Mouse (Mus musculus): ENCODE data around the gene Oosp3. TPM values are rescaled to one million over a fixed set of nuclear protein-coding genes. Genes with fewer than 3 reads are reported as not detected.

The Oosp3 gene
- not detected for polyA plus RNA-seq (2014; fragmentation: Illumina TruSeq; extraction: RNeasy Lipid Tissue Mini Kit (QIAGEN cat#74804); ENCODE audit: low read depth, low replicate concordance)

DNA sequence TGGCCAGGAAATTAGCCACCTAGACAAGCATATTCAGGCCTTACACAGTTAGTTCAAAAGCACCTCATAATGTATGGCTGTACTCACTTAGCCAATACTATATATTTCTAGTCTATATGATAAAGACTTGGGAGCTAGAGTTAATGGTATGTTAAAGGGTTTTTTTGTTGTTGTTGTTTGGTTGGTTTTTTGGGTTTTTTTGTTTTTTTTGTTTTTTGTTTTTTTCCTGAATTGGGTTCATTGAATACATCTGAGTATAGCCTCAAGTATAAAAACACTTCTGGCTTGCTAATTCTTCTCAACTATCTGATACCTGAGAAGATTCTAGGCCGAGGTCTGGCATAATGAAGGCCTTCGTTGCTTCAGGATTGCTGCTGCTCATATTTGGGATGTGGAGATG is at the start of gene Oosp3:
Gene Oosp3, plus strand, starts transcription at position 301 of the 400 bp plus-strand sequence.

DNA sequence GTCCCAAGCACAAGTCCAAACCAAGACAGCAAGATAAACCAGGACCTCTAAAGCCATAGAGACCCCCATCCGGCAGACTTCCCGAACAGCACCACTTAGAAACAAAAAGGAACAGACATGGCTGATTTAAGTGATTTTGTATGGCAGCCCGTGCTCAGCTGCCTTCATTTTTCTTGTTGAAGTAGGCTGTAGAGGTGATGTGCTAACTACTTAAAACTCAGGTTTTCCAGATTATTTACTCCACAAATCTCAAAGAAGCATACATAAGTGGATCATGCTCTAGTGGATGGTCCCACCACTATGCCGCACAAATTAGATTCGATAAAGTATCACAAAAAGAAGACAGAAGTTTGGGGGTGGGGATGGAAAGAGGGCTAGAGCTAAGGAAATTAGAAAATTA is 36.4 kb upstream of the Oosp3 start, which contains the start of gene Oosp2:
Gene Oosp2, minus strand, starts transcription at position 101 of the 400 bp plus-strand sequence.

DNA sequence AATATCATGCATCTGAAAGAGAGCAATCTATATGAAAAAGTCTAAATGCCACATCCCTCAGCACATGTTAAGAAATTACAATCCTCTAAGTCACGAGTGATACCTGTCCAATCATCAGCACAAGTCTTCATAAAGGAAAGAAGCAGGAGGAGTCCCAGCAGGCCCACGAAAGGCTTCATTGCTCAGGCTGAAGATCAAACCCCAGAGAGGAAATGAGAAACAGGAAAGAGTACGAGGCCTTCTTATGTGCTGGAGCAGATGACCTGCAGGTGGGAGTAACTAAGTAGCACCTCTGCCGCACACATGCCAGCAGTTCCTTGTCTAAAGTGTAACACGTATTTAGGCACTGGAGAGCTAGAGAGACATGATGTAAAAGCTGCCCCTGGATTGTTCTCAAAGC is 6.0 kb upstream of the Oosp3 start, which contains the start of gene Oosp1:
Gene Oosp1, minus strand, starts transcription at position 312 of the 400 bp plus-strand sequence.

DNA sequence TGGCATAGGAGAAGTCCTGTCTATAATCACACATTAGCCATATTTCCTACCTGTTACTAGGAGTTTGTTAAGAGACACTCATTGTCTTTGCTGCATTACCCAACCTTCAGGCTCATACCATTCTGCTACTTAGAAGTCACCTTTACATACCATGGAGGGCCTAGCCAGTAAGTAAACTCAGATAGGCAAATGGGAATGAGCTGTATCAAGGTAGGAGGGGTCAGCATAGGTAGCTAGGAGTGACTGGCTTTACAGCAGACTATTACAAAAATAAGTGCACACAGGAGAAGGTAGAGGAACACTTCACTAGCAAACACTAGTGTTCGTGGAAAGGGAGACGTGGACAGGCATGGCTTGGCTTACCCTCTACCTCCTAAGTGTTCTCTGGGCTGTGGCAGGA is 50.4 kb downstream of the Oosp3 start, which contains the start of gene Gif:
Gene Gif, plus strand, starts transcription at position 257 of the 400 bp plus-strand sequence.

Other genes starting within 250 kb of the Oosp3 start
- gene Ms4a6c, start 227.7 kb upstream of the Oosp3 start, polyA plus RNA-seq (2014; fragmentation: Illumina TruSeq; extraction: RNeasy Lipid Tissue Mini Kit (QIAGEN cat#74804); ENCODE audit: low read depth, low replicate concordance) = 4.2 TPM
- not detected for gene Gm8369, start 211.1 kb upstream of the Oosp3 start, polyA plus RNA-seq (2014; fragmentation: Illumina TruSeq; extraction: RNeasy Lipid Tissue Mini Kit (QIAGEN cat#74804); ENCODE audit: low read depth, low replicate concordance)
- gene Ms4a6b, start 180.5 kb upstream of the Oosp3 start, polyA plus RNA-seq (2014; fragmentation: Illumina TruSeq; extraction: RNeasy Lipid Tissue Mini Kit (QIAGEN cat#74804); ENCODE audit: low read depth, low replicate concordance) = 2.7 TPM
- 2.9 TPM for gene Ms4a4d, start 160.3 kb upstream of the Oosp3 start, polyA plus RNA-seq (2014; fragmentation: Illumina TruSeq; extraction: RNeasy Lipid Tissue Mini Kit (QIAGEN cat#74804); ENCODE audit: low read depth, low replicate concordance)
- 0.97 TPM for gene Ms4a6d, start 92.2 kb upstream of the Oosp3 start, polyA plus RNA-seq (2014; fragmentation: Illumina TruSeq; extraction: RNeasy Lipid Tissue Mini Kit (QIAGEN cat#74804); ENCODE audit: low read depth, low replicate concordance)
- gene Ms4a2, start 73.3 kb upstream of the Oosp3 start, polyA plus RNA-seq (2014; fragmentation: Illumina TruSeq; extraction: RNeasy Lipid Tissue Mini Kit (QIAGEN cat#74804); ENCODE audit: low read depth, low replicate concordance) = 5.0 TPM
- gene Ms4a3, start 56.2 kb upstream of the Oosp3 start, polyA plus RNA-seq (2014; fragmentation: Illumina TruSeq; extraction: RNeasy Lipid Tissue Mini Kit (QIAGEN cat#74804); ENCODE audit: low read depth, low replicate concordance) = not detected
- gene Oosp2, start 36.5 kb upstream of the Oosp3 start, polyA plus RNA-seq (2014; fragmentation: Illumina TruSeq; extraction: RNeasy Lipid Tissue Mini Kit (QIAGEN cat#74804); ENCODE audit: low read depth, low replicate concordance) = not detected
- not detected for gene Oosp1, start 5.9 kb upstream of the Oosp3 start, polyA plus RNA-seq (2014; fragmentation: Illumina TruSeq; extraction: RNeasy Lipid Tissue Mini Kit (QIAGEN cat#74804); ENCODE audit: low read depth, low replicate concordance)
- gene Gif, start 50.5 kb downstream of the Oosp3 start, polyA plus RNA-seq (2014; fragmentation: Illumina TruSeq; extraction: RNeasy Lipid Tissue Mini Kit (QIAGEN cat#74804); ENCODE audit: low read depth, low replicate concordance) = not detected
- 54.7 TPM for gene Mrpl16, start 73.3 kb downstream of the Oosp3 start, polyA plus RNA-seq (2014; fragmentation: Illumina TruSeq; extraction: RNeasy Lipid Tissue Mini Kit (QIAGEN cat#74804); ENCODE audit: low read depth, low replicate concordance)
- 54.3 TPM for gene Stx3, start 122.3 kb downstream of the Oosp3 start, polyA plus RNA-seq (2014; fragmentation: Illumina TruSeq; extraction: RNeasy Lipid Tissue Mini Kit (QIAGEN cat#74804); ENCODE audit: low read depth, low replicate concordance)
- not detected for gene Olfr1417, start 142.2 kb downstream of the Oosp3 start, polyA plus RNA-seq (2014; fragmentation: Illumina TruSeq; extraction: RNeasy Lipid Tissue Mini Kit (QIAGEN cat#74804); ENCODE audit: low read depth, low replicate concordance)
- not detected for gene Olfr1418, start 164.0 kb downstream of the Oosp3 start, polyA plus RNA-seq (2014; fragmentation: Illumina TruSeq; extraction: RNeasy Lipid Tissue Mini Kit (QIAGEN cat#74804); ENCODE audit: low read depth, low replicate concordance)
- not detected for gene Olfr1419, start 178.1 kb downstream of the Oosp3 start, polyA plus RNA-seq (2014; fragmentation: Illumina TruSeq; extraction: RNeasy Lipid Tissue Mini Kit (QIAGEN cat#74804); ENCODE audit: low read depth, low replicate concordance)
- not detected for gene Olfr1420, start 189.5 kb downstream of the Oosp3 start, polyA plus RNA-seq (2014; fragmentation: Illumina TruSeq; extraction: RNeasy Lipid Tissue Mini Kit (QIAGEN cat#74804); ENCODE audit: low read depth, low replicate concordance)
- gene Patl1, start 215.3 kb downstream of the Oosp3 start, polyA plus RNA-seq (2014; fragmentation: Illumina TruSeq; extraction: RNeasy Lipid Tissue Mini Kit (QIAGEN cat#74804); ENCODE audit: low read depth, low replicate concordance) = 23.9 TPM